Mouse (Mus musculus): ENCODE measurements around the gene Acadl.

DNA sequence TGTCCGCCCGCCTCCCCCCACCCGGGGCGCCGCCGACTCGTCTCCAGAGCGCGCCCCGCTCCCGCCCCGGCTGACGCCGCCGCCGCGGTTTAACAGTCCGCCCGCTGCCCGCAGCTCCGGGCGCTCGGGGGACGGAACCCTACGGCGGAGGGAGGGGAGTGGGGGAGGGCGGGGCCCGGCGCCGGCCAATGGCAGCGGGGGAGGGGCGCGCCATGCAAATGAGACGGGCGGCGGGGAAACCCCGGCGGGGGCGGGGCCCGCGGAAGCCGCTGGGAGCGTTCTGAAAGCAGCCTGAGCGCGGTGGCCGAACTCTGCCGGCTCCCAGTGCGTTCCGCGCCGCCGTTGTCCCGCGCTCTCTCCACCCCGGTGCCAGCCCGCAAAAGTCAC, 45.6 kb downstream of the Acadl start, which contains the start of gene Kansl1l:
- TF ChIP-seq POLR2A (IDR thresholded peaks at IDR 0.05; ENCODE audit: low read depth, low read length) (peak; percentile 64), CTCF (IDR thresholded peaks at IDR 0.05; ENCODE audit: borderline replicate concordance, insufficient read depth, low read length) (no peak)

Measured in embryonic fibroblast, embryonic 13.5 days (primary cell).